Mouse (Mus musculus): ENCODE data around the gene Spsb1. TPM values are rescaled to one million over a fixed set of nuclear protein-coding genes. Genes with fewer than 3 reads are reported as not detected.

Gene Spsb1
- polyA plus RNA-seq, 1 experiment from 2014 or later: 26.5 TPM

DNA sequence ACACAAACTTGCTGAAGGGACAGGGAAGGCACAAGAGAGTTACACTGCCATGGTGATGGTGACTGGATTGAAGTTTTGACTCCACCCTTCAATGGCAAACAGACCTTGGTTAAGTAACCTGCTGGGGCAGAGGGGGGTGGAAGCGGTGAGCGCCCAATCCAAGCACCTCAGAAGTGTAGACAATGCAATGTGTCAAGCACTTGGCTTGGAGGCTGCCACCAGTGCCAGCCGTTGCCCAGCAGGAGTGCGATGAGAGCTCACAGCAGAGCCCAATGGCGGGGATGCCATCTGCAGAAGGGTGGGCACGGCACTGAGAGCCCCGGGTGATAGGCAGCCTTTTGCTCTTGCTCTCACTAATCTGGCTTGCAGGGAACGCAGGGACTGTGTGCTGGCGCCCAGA lies 2.6 kb downstream of the Spsb1 start:
- WGBS: 97% methylated on average over 9 of the region's 9 CpGs
- Histone ChIP-seq H3K27me3 (replicated peaks; ENCODE audit: control insufficient read depth, insufficient read depth, low read length) (no peaks in the 10 kb centered on the region), H3K9ac (ENCODE audit: low read depth, low read length) (no peak overlapping the region), H3K4me3 (ENCODE audit: low read depth, low read length) (no peak overlapping the region), H3K27ac (ENCODE audit: low read depth, low read length) (no peak overlapping the region), H3K9me3 (ENCODE audit: control insufficient read depth) (no peaks in the 10 kb centered on the region), H3K36me3 (ENCODE audit: control insufficient read depth, insufficient read depth) (0 out of 2 replicates have a peak, but pooled peaks cover 7% of the 10 kb centered on the region), H3K4me2 (replicated peaks; ENCODE audit: low read depth) (peak overlapping the region; percentile 91; the same call in 1 of the 2 replicates), H3K4me1 (replicated peaks; ENCODE audit: control insufficient read depth, insufficient read depth, low read length) (peaks cover 16% of the 10 kb centered on the region; the same call in 1 of the 2 replicates)
- no peak for ATAC-seq
- TF ChIP-seq CTCF (IDR thresholded peaks at IDR 0.05; ENCODE audit: low read depth): no peak

DNA sequence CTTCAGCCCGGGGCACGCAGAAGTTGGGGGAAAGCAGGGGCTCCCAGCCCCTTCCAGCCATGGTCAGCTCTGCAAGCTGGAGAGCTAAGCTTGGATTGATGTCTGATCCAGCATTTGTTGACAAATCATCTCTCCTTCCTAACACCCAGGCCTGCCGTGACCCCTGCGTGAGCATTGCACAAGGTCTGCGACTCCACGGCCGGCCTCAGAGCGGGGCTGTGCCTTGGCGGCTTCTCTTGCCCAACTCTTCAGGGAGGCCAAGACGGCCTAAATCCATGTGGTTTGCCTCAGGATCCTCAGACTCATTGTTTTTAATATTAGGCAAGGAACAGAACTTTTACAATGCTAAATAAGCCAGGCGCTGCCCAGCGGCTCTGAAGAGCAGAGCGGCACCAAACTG lies 3.6 kb downstream of the Spsb1 start:
- H3K4me3 ChIP-seq (ENCODE audit: low read depth, low read length): no peak overlapping the region
- H3K27ac ChIP-seq (ENCODE audit: low read depth, low read length): no peak overlapping the region
- 0 out of 2 replicates have a peak, but pooled peaks cover 7% of the 10 kb centered on the region for H3K36me3 ChIP-seq (ENCODE audit: control insufficient read depth, insufficient read depth)
- 79% methylated on average over 13 of the region's 13 CpGs for WGBS
- peaks cover 11% of the 10 kb centered on the region; the same call in 1 of the 2 replicates for H3K4me1 ChIP-seq (replicated peaks; ENCODE audit: control insufficient read depth, insufficient read depth, low read length)
- no peak overlapping the region for H3K9ac ChIP-seq (ENCODE audit: low read depth, low read length)
- TF ChIP-seq CTCF (IDR thresholded peaks at IDR 0.05; ENCODE audit: low read depth): no peak
- no peak overlapping the region for H3K4me2 ChIP-seq (replicated peaks; ENCODE audit: low read depth)
- no peaks in the 10 kb centered on the region for H3K9me3 ChIP-seq (ENCODE audit: control insufficient read depth)
- no peak for ATAC-seq
- H3K27me3 ChIP-seq (replicated peaks; ENCODE audit: control insufficient read depth, insufficient read depth, low read length): no peaks in the 10 kb centered on the region

DNA sequence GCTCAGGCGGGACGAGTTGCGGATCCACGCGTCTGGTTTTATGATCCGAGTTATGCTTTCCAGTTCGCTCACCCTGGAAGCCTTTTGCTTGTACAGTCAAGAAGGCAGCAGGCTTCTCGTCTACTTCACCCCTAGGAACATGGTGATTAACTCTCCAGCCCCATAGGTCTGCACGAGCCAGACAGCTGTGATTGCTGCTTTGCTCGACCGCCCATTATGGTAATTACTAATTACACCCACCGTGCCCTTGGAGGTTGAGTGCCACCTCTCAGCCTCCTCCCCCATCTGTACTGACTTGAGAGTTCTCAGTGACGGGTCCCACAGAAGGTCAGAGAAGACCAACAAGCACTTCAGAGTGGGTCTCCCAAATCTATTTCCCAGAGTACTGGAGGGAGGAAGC lies 5.2 kb downstream of the Spsb1 start:
- no peak overlapping the region for H3K9ac ChIP-seq (ENCODE audit: low read depth, low read length)
- no peak for ATAC-seq
- TF ChIP-seq CTCF (IDR thresholded peaks at IDR 0.05; ENCODE audit: low read depth): no peak
- no peak overlapping the region for H3K4me3 ChIP-seq (ENCODE audit: low read depth, low read length)
- WGBS: 75% methylated on average over 13 of the region's 13 CpGs
- 0 out of 2 replicates have a peak, but pooled peaks cover 5% of the 10 kb centered on the region for H3K4me1 ChIP-seq (replicated peaks; ENCODE audit: control insufficient read depth, insufficient read depth, low read length)
- H3K27me3 ChIP-seq (replicated peaks; ENCODE audit: control insufficient read depth, insufficient read depth, low read length): no peaks in the 10 kb centered on the region
- H3K36me3 ChIP-seq (ENCODE audit: control insufficient read depth, insufficient read depth): 0 out of 2 replicates have a peak, but pooled peaks cover 7% of the 10 kb centered on the region
- no peaks in the 10 kb centered on the region for H3K9me3 ChIP-seq (ENCODE audit: control insufficient read depth)
- no peak overlapping the region for H3K4me2 ChIP-seq (replicated peaks; ENCODE audit: low read depth)
- no peak overlapping the region for H3K27ac ChIP-seq (ENCODE audit: low read depth, low read length)

GRCm38 (mm10) chr4:149948119-149948518 lies 6.7 kb downstream of the Spsb1 start:
- WGBS: 63% methylated on average over 5 of the region's 5 CpGs
- 0 out of 2 replicates have a peak, but pooled peaks cover 7% of the 10 kb centered on the region for H3K36me3 ChIP-seq (ENCODE audit: control insufficient read depth, insufficient read depth)
- H3K4me3 ChIP-seq (ENCODE audit: low read depth, low read length): no peak overlapping the region
- 0 out of 2 replicates have a peak, but pooled peaks cover 13% of the 10 kb centered on the region for H3K4me1 ChIP-seq (replicated peaks; ENCODE audit: control insufficient read depth, insufficient read depth, low read length)
- no peak for TF ChIP-seq CTCF (IDR thresholded peaks at IDR 0.05; ENCODE audit: low read depth)
- no peak overlapping the region for H3K9ac ChIP-seq (ENCODE audit: low read depth, low read length)
- H3K4me2 ChIP-seq (replicated peaks; ENCODE audit: low read depth): no peak overlapping the region
- H3K9me3 ChIP-seq (ENCODE audit: control insufficient read depth): no peaks in the 10 kb centered on the region
- ATAC-seq: no peak
- no peak overlapping the region for H3K27ac ChIP-seq (ENCODE audit: low read depth, low read length)
- no peaks in the 10 kb centered on the region for H3K27me3 ChIP-seq (replicated peaks; ENCODE audit: control insufficient read depth, insufficient read depth, low read length)

DNA sequence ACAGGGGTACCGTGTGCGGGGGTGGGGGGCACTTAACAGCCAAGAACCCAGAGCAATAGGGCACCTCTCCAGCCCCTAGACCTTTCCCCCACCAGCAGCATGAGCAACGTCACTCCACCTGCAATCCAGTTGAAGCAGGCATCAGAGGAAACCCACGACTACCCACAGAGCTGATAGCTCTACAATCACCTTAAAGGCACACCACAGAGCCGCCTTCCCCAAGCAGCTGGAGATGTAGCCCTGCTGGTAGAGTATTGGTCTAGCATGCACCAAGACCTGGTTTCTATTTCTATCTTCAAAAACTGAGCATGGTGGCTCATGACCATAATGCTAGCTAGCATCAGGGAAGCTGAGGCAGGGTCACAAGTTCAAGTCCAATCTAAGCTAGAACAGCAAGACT lies 7.4 kb downstream of the Spsb1 start:
- Histone ChIP-seq H3K9ac (ENCODE audit: low read depth, low read length) (no peak overlapping the region), H3K27ac (ENCODE audit: low read depth, low read length) (no peak overlapping the region), H3K4me3 (ENCODE audit: low read depth, low read length) (no peak overlapping the region), H3K4me1 (replicated peaks; ENCODE audit: control insufficient read depth, insufficient read depth, low read length) (0 out of 2 replicates have a peak, but pooled peaks cover 16% of the 10 kb centered on the region), H3K27me3 (replicated peaks; ENCODE audit: control insufficient read depth, insufficient read depth, low read length) (no peaks in the 10 kb centered on the region), H3K4me2 (replicated peaks; ENCODE audit: low read depth) (no peak overlapping the region), H3K36me3 (ENCODE audit: control insufficient read depth, insufficient read depth) (0 out of 2 replicates have a peak, but pooled peaks cover 7% of the 10 kb centered on the region), H3K9me3 (ENCODE audit: control insufficient read depth) (no peaks in the 10 kb centered on the region)
- no peak for ATAC-seq
- TF ChIP-seq CTCF (IDR thresholded peaks at IDR 0.05; ENCODE audit: low read depth): no peak
- 82% methylated on average over 5 of the region's 5 CpGs for WGBS

- Histone ChIP-seq H3K27me3 (replicated peaks; ENCODE audit: control insufficient read depth, insufficient read depth, low read length) (no peaks in the 10 kb centered on the region), H3K9ac (ENCODE audit: low read depth, low read length) (no peak overlapping the region), H3K4me3 (ENCODE audit: low read depth, low read length) (no peak overlapping the region), H3K27ac (ENCODE audit: low read depth, low read length) (no peak overlapping the region), H3K4me2 (replicated peaks; ENCODE audit: low read depth) (no peak overlapping the region), H3K36me3 (ENCODE audit: control insufficient read depth, insufficient read depth) (no peaks in the 10 kb centered on the region), H3K4me1 (replicated peaks; ENCODE audit: control insufficient read depth, insufficient read depth, low read length) (0 out of 2 replicates have a peak, but pooled peaks cover 21% of the 10 kb centered on the region), H3K9me3 (ENCODE audit: control insufficient read depth) (no peaks in the 10 kb centered on the region)
- ATAC-seq: no peak
- TF ChIP-seq CTCF (IDR thresholded peaks at IDR 0.05; ENCODE audit: low read depth): no peak
- 49% methylated on average over 9 of the region's 9 CpGs for WGBS
These were observed 9.6 kb downstream of the Spsb1 start for GRCm38 (mm10) chr4:149945194-149945593.

Data from intestine, postnatal 0 days (tissue).